Mouse (Mus musculus): ENCODE data around the gene Ephb6. TPM values are rescaled to one million over a fixed set of nuclear protein-coding genes. Genes with fewer than 3 reads are reported as not detected.

Ephb6 gene
- polyA plus RNA-seq, 1 experiment from 2014 or later: 2.9 TPM

DNA sequence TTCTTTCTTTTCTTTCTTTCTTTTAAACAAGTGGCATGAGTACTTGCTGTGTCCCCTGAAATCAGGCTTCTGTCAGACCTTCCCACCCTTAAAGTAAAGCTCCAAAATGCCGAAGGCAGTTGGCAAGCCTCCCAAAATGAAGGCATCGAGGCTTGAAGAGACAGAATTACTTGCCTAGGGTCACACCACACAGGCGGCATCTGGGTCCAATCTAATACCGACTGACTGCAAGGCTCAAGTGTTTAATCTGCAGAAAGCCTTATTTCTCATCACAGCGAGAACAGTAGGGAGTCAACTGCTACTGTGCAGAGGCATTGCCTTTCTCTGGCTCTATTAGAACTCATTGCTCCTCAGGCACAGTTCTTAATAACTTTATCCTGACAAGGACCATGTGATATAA, 28.0 kb upstream of the Ephb6 start:
- no peaks in the 10 kb centered on the region for H3K27me3 ChIP-seq (replicated peaks)
- no peak overlapping the region for H3K27ac ChIP-seq
- H3K4me3 ChIP-seq: no peak overlapping the region
- no peaks in the 10 kb centered on the region for H3K36me3 ChIP-seq
- H3K9ac ChIP-seq: no peak overlapping the region
- H3K4me1 ChIP-seq: no peaks in the 10 kb centered on the region
- no peak overlapping the region for H3K4me2 ChIP-seq
- H3K9me3 ChIP-seq (replicated peaks): no peaks in the 10 kb centered on the region
- no peak for ATAC-seq
- WGBS (ENCODE audit: insufficient replicate concordance): 59% methylated on average over 5 of the region's 5 CpGs

DNA sequence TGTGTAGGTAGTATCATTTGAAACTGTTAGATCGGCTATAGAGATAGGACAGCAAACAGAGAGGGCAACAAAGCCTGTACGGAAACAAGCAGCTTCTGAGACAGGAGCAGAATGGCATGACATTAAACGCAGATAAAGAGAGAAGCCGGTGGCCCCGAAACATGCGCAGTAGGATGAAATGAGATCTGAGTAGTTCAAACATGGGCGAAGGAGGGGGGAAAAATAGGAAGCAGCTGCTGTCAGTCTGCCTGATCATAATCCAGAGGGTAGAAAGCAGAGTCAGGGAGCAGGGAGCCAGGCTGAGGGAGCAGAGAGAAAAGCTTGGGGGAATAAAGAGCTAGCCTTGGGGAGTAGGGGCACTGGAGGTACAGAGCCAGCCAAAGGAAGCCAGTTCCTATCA, 24.0 kb upstream of the Ephb6 start:
- 57% methylated on average over 7 of the region's 7 CpGs for WGBS (ENCODE audit: insufficient replicate concordance)
- no peaks in the 10 kb centered on the region for H3K36me3 ChIP-seq
- no peak for ATAC-seq

DNA sequence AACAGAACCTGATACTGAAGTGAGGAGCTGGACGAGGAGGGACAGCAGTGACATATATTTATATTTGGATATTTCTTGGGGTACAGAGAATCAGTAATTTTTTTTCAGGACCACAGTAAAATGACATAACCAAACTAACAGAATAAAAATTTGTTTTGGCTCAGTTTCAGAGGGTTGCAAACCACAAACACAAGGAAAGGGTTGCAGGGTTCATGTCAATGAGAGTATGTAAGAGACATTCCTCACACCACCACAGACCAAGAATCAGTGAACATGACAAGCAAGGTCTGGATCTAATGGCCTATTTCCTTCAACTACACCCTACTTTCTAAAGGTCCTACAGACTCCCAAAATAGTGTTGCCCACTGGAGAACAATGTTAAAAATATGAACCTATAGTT, 23.1 kb upstream of the Ephb6 start:
- H3K4me2 ChIP-seq: no peak overlapping the region
- no peak overlapping the region for H3K27ac ChIP-seq
- WGBS (ENCODE audit: insufficient replicate concordance): 63% methylated on average over 1 of the region's 1 CpGs
- H3K9me3 ChIP-seq (replicated peaks): no peaks in the 10 kb centered on the region
- H3K4me3 ChIP-seq: no peak overlapping the region
- no peaks in the 10 kb centered on the region for H3K4me1 ChIP-seq
- no peaks in the 10 kb centered on the region for H3K36me3 ChIP-seq
- no peaks in the 10 kb centered on the region for H3K27me3 ChIP-seq (replicated peaks)
- H3K9ac ChIP-seq: no peak overlapping the region
- ATAC-seq: no peak

More for the DNA sequence above, 24.0 kb upstream of the Ephb6 start:
- Histone ChIP-seq H3K9ac (no peak overlapping the region), H3K27ac (no peak overlapping the region), H3K9me3 (replicated peaks) (no peaks in the 10 kb centered on the region), H3K4me3 (no peak overlapping the region), H3K4me1 (no peaks in the 10 kb centered on the region), H3K27me3 (replicated peaks) (no peaks in the 10 kb centered on the region), H3K4me2 (no peak overlapping the region)

DNA sequence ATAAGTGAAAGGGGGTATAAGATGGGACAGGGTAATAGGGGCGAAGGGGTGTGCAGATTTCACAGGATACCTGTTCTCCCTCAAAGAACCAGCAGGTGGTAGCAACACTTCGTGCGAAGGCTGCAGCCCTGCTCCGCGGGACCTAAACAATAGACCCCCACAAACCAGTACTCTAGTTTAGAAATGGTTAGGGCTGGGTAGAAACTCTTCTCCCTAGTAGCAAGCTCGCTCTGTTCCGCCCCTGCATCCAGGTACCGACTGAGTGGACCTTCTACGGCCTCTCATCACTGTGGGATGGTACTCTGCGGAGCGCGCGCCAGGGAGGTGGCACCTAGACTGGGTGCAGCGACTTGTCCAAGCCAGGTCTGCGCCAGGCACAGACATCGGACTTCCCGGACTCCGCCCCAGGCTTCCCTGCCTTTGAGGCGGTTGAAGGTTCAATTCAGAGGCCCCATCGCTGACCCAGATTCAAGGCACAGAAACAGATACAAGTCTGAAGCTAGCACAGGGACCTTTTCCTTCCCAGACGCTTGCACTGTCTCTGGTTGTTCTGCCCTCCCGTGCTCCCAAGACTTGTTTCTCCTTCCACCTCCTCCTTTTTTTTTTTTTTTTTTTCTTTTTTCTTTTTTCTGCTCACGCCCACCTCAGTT, 756 bp upstream of the Ephb6 start:
- peak; percentile 57 for ATAC-seq
- H3K4me1 ChIP-seq: peaks cover 10% of the 10 kb centered on the region
- no peak overlapping the region for H3K27ac ChIP-seq
- WGBS (ENCODE audit: insufficient replicate concordance): under 1% methylated on average over 23 of the region's 23 CpGs
- peak overlapping the region; percentile 86 for H3K4me2 ChIP-seq
- H3K9me3 ChIP-seq (replicated peaks): no peaks in the 10 kb centered on the region
- H3K4me3 ChIP-seq: peak overlapping the region; percentile 61
- H3K27me3 ChIP-seq (replicated peaks): peaks cover 23% of the 10 kb centered on the region
- H3K9ac ChIP-seq: peak overlapping the region; percentile 58; the same call in 1 of the 2 replicates
- H3K36me3 ChIP-seq: no peaks in the 10 kb centered on the region

DNA sequence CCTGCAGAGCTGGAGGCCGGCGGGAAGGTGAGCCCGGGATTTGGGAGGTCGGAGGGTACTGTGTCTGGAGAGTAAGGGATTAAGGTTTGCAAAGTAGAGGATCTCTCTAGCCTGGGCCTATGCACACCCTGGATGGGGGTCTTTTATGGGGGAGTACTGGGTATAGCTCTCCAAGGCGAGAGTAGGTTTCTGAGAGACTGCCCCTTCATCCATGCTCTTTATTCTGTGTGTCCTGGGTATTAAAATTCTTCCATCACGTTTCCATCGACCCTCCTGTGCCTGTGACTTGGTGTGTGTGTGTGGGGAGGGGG, 467 bp downstream of the Ephb6 start:
- Histone ChIP-seq H3K4me1 (peaks cover 10% of the 10 kb centered on the region), H3K9ac (peak overlapping the region; percentile 58), H3K27me3 (replicated peaks) (peaks cover 23% of the 10 kb centered on the region), H3K27ac (no peak overlapping the region), H3K9me3 (replicated peaks) (no peaks in the 10 kb centered on the region), H3K4me2 (peak overlapping the region; percentile 86), H3K36me3 (no peaks in the 10 kb centered on the region), H3K4me3 (peak overlapping the region; percentile 61)
- ATAC-seq: no peak; the same call in 1 of the 2 replicates
- 4% methylated on average over 7 of the region's 7 CpGs for WGBS (ENCODE audit: insufficient replicate concordance)

DNA sequence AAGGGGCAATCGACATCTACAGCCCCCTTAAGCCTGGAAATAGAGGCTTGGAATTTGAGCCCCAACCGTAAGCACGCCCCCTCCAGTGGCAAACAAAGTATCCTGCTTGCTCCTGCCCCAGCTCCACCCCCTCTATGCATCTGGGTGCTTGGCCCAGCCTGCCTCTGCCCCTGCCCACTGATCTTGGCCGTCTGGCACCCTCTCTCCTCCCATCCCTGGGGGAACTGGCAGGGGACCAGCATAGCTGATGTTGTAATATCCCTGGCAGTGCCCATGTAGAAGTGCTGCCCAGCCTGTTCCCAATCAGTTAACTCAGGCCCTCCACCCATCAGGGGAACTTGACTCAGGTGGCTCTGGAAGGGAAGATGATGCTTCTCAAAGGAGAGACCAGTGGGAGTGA, 932 bp downstream of the Ephb6 start:
- Histone ChIP-seq H3K27me3 (replicated peaks) (peaks cover 23% of the 10 kb centered on the region), H3K36me3 (no peaks in the 10 kb centered on the region), H3K9me3 (replicated peaks) (no peaks in the 10 kb centered on the region), H3K9ac (no peak overlapping the region), H3K27ac (no peak overlapping the region), H3K4me1 (peaks cover 10% of the 10 kb centered on the region), H3K4me2 (peak overlapping the region; percentile 86), H3K4me3 (no peak overlapping the region)
- WGBS (ENCODE audit: insufficient replicate concordance): 28% methylated on average over 4 of the region's 4 CpGs
- ATAC-seq: no peak

DNA sequence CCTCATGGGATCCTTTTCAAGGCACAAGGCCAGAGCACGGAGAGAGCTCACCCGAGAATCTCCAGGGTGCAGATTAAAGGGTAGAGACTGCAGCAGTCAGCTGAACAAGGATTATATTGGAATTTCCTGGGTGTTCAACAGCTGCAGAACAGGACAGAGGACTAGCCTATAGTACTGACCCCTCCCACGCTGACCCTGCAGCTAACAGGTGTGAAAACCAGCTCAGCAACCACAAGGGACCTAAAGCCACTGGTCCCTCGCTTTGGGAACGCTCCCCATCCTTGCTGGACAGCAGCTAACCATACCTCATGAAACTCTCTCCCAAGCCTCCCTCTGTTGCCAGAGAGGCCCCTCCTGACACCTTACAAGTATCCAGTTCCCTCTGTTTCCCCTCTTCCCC, 2.4 kb downstream of the Ephb6 start:
- peaks cover 10% of the 10 kb centered on the region for H3K4me1 ChIP-seq
- no peak overlapping the region for H3K27ac ChIP-seq
- WGBS (ENCODE audit: insufficient replicate concordance): 47% methylated on average over 5 of the region's 5 CpGs
- H3K27me3 ChIP-seq (replicated peaks): peaks cover 23% of the 10 kb centered on the region
- H3K36me3 ChIP-seq: no peaks in the 10 kb centered on the region
- no peaks in the 10 kb centered on the region for H3K9me3 ChIP-seq (replicated peaks)
- H3K4me3 ChIP-seq: no peak overlapping the region
- no peak overlapping the region for H3K4me2 ChIP-seq
- no peak overlapping the region for H3K9ac ChIP-seq
- ATAC-seq: no peak

DNA sequence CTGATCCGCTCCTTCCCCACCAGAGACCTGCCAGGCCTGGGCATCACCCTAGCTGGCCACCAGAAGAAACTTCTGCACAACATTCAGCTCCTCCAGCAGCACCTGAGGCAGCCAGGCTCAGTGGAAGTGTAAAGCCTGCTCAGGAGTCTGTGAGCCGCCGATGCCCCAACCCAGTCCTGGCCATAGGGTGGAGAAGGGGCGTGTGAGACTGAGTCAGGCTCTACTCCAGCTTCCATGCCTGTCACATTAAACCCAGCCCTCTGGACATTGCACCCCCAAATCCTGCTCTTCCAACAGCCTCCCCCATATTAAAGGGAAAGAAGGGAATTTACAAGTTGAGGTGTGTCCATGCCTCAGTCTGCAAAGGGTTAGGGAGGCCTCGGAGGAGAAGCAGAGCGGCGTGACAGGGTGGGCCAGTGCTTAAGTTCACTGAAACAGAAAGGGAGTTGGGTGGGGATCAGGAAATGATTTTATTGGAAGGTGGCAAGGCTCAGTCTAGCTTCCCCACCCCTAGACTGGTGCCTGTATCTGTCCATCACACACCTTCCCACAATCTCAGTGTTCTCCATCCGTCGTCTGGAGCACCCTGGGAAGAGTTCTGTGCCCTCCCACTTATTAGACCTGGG, 15.0 kb downstream of the Ephb6 start:
- no peaks in the 10 kb centered on the region for H3K9me3 ChIP-seq (replicated peaks)
- no peak overlapping the region for H3K4me2 ChIP-seq
- no peak overlapping the region for H3K27ac ChIP-seq
- H3K36me3 ChIP-seq: no peaks in the 10 kb centered on the region
- H3K9ac ChIP-seq: no peak overlapping the region
- 81% methylated on average over 9 of the region's 9 CpGs for WGBS (ENCODE audit: insufficient replicate concordance)
- no peak for ATAC-seq
- H3K27me3 ChIP-seq (replicated peaks): no peaks in the 10 kb centered on the region
- H3K4me3 ChIP-seq: no peak overlapping the region
- H3K4me1 ChIP-seq: 0 out of 2 replicates have a peak, but pooled peaks cover 3% of the 10 kb centered on the region

DNA sequence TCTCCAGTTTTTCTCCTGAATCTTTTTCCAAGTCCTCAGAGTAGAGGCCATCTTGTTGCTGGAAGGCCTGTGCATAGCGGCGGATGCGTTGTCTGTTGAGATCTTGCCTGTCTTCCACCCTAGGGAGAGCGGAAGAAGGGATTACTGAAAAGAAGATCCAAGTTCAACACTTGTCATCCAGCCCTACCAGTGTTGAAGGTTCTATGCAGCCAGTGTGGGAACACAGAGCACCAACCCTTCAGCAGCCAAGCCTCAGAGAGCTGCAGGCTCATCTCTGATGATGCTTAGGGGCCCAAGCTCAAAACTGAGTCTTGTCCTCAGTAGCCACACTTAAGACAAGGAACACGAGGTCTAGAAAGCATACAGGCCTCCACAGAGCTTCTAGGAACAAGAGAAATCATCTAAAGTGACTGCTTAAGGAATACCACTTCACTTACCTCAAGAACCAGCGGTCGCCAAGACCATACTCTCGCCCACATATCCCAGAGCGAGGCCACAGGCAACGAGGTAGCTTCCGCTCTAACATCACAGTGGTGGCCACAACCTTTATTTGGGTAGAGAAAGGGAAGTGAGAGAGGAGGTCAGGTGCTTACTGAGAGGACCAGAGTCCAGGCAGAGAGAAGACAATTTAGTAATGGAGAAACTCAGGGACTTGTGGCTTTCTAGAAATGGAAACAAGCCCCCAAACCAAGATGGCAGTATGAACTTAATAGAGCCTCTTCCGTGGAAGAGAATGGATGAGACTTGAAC, 16.1 kb downstream of the Ephb6 start:
- Histone ChIP-seq H3K27me3 (replicated peaks) (no peaks in the 10 kb centered on the region), H3K36me3 (no peaks in the 10 kb centered on the region), H3K9ac (no peak overlapping the region), H3K4me1 (0 out of 2 replicates have a peak, but pooled peaks cover 3% of the 10 kb centered on the region), H3K4me2 (no peak overlapping the region), H3K27ac (no peak overlapping the region), H3K9me3 (replicated peaks) (no peaks in the 10 kb centered on the region), H3K4me3 (no peak overlapping the region)
- no peak for ATAC-seq
- WGBS (ENCODE audit: insufficient replicate concordance): 71% methylated on average over 12 of the region's 12 CpGs

DNA sequence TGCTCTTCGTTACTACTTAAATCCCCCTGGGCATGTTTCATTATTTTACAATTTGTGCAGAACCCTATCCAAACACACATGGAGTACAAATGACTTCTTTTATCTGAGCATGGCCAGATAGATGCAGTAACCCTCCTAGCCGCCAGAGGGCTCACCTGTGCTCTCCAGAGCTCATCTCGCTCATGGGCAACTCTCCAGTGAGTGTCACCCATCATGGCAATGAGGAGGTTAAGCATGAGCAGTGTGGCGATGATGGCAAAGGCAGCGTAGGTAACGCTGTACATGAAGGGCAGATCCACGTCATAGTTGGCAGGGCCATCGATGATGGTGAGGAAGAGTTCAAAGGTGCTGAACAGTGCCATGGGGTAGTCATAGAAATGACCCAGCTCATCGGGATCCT, 17.4 kb downstream of the Ephb6 start:
- Histone ChIP-seq H3K36me3 (no peaks in the 10 kb centered on the region), H3K4me1 (0 out of 2 replicates have a peak, but pooled peaks cover 3% of the 10 kb centered on the region), H3K9me3 (replicated peaks) (no peaks in the 10 kb centered on the region), H3K27me3 (replicated peaks) (no peaks in the 10 kb centered on the region), H3K27ac (no peak overlapping the region), H3K4me2 (no peak overlapping the region), H3K9ac (no peak overlapping the region), H3K4me3 (no peak overlapping the region)
- peak; percentile 42; the same call in 1 of the 2 replicates for ATAC-seq
- WGBS (ENCODE audit: insufficient replicate concordance): 58% methylated on average over 9 of the region's 9 CpGs

DNA sequence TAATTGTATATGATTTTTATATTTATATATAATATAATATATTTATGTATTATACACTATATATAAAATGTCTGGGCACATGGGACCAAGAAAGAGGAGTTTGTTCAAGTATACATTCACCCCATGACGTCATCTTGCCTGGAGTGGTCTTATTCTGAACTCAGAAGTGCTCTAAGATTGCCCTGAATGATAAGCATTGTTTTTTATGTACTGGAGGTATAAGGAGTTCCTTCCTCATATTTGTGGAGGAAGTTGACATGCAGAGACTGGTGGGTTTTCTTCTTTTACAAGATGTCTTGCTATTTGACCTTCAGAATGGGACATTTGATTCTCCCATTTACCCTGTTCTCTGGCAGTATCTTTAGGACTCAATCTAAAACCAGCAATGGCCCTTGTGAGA, 22.9 kb downstream of the Ephb6 start:
- Histone ChIP-seq H3K27me3 (replicated peaks) (no peaks in the 10 kb centered on the region), H3K4me3 (no peak overlapping the region), H3K4me1 (no peaks in the 10 kb centered on the region), H3K4me2 (no peak overlapping the region), H3K36me3 (no peaks in the 10 kb centered on the region), H3K9ac (no peak overlapping the region), H3K27ac (no peak overlapping the region), H3K9me3 (replicated peaks) (no peaks in the 10 kb centered on the region)
- ATAC-seq: no peak
- WGBS (ENCODE audit: insufficient replicate concordance): 35% methylated on average over 1 of the region's 1 CpGs

DNA sequence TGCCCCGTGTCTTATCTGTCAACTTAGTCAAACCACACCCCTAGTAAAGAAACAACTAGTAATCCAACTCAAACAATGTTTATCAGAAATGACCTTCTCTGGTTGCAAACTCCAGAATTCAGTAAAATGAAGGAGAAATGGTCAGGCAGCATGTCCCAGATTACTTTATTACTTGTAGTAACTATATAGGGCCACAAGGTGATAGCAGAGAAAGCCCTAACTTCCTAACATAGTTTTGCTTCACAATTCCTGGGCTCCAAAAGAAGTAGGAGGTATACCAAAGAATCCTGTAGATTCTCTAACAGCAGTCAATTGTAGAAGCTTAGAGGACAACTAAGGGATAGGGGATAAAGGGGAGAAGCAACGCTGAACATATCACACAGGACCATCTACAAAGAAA, 25.5 kb downstream of the Ephb6 start:
- H3K4me2 ChIP-seq: no peak overlapping the region
- ATAC-seq: no peak
- no peak overlapping the region for H3K27ac ChIP-seq
- H3K27me3 ChIP-seq (replicated peaks): no peaks in the 10 kb centered on the region
- no peaks in the 10 kb centered on the region for H3K36me3 ChIP-seq
- no peaks in the 10 kb centered on the region for H3K9me3 ChIP-seq (replicated peaks)
- no peaks in the 10 kb centered on the region for H3K4me1 ChIP-seq
- no peak overlapping the region for H3K9ac ChIP-seq
- no peak overlapping the region for H3K4me3 ChIP-seq
- 46% methylated on average over 2 of the region's 2 CpGs for WGBS (ENCODE audit: insufficient replicate concordance)
